Comparison of ENCODE assay signal across 21 mouse cellular contexts in genomic region chr9:116013911-116014310, GRCm38 (mm10).
"Had no signal": no experiment of that assay in that cellular context is flagged by ENCODE, and none has a peak within 500 bp of the region (broad histone marks: within the 10 kb centered on the region; RNA-seq: fewer than 3 reads in every experiment).

No protein-coding gene starts in this region.

- H3K9me3 ChIP-seq: kidney, embryonic 15.5 days; limb, embryonic 15.5 days; midbrain, embryonic 15.5 days; neural tube, embryonic 13.5 days had no signal

- H3K4me3 ChIP-seq: kidney, embryonic 15.5 days; limb, embryonic 15.5 days; midbrain, embryonic 15.5 days; myocyte; neural tube, embryonic 13.5 days had no signal

- H3K9ac ChIP-seq: kidney, embryonic 15.5 days; limb, embryonic 15.5 days; liver, embryonic 14.5 days; liver, postnatal 0 days; lung, embryonic 14.5 days; midbrain, embryonic 15.5 days; neural tube, embryonic 13.5 days had no signal

- H3K36me3 ChIP-seq: kidney, embryonic 15.5 days; limb, embryonic 15.5 days; midbrain, embryonic 15.5 days; neural tube, embryonic 13.5 days had no signal

- DNase-seq: kidney, adult 2 months; kidney, postnatal 14 days; kidney, postnatal 4 days; left cerebral cortex, postnatal 4 days; liver, postnatal 0 days; lung, embryonic 14.5 days; right cerebral cortex, adult 18-20 months; right cerebral cortex, postnatal 14 days; right cerebral cortex, postnatal 4 days; thymus, postnatal 25 days had no signal

- H3K27ac ChIP-seq: kidney, embryonic 15.5 days; limb, embryonic 15.5 days; liver, embryonic 14.5 days; macrophage; midbrain, embryonic 15.5 days; neural tube, embryonic 13.5 days; stomach, postnatal 0 days had no signal

- H3K4me1 ChIP-seq: kidney, embryonic 15.5 days; midbrain, embryonic 15.5 days had no signal

- H3K27me3 ChIP-seq: kidney, embryonic 15.5 days; limb, embryonic 15.5 days; midbrain, embryonic 15.5 days; neural tube, embryonic 13.5 days had no signal

- ATAC-seq: intestine, postnatal 0 days; liver, postnatal 0 days; lung, postnatal 0 days; midbrain, embryonic 15.5 days had no signal

- H3K4me2 ChIP-seq: kidney, embryonic 15.5 days; limb, embryonic 15.5 days; liver, embryonic 11.5 days; lung, embryonic 14.5 days; midbrain, embryonic 15.5 days; neural tube, embryonic 13.5 days had no signal
